Mouse (Mus musculus) CD8-positive naive resting alpha-beta T cell, adult 2 months (primary cell): ENCODE measurements around the gene Gm20503.

ENCODE experiments used
- DNase-seq, 2 experiments: peaks; one replicate each; pipeline ENCODE4 v3.0.0; 2022; ENCODE audit warnings: low read depth in 2 of 2, low spot score in 2 of 2

Gene Gm20503

GRCm38 (mm10) chr4:59089391-59089790 is 86.4 kb downstream of the Gm20503 start:
- no peak for DNase-seq
